Mouse (Mus musculus): Measurements from ENCODE around the gene Cenpm.

DNA sequence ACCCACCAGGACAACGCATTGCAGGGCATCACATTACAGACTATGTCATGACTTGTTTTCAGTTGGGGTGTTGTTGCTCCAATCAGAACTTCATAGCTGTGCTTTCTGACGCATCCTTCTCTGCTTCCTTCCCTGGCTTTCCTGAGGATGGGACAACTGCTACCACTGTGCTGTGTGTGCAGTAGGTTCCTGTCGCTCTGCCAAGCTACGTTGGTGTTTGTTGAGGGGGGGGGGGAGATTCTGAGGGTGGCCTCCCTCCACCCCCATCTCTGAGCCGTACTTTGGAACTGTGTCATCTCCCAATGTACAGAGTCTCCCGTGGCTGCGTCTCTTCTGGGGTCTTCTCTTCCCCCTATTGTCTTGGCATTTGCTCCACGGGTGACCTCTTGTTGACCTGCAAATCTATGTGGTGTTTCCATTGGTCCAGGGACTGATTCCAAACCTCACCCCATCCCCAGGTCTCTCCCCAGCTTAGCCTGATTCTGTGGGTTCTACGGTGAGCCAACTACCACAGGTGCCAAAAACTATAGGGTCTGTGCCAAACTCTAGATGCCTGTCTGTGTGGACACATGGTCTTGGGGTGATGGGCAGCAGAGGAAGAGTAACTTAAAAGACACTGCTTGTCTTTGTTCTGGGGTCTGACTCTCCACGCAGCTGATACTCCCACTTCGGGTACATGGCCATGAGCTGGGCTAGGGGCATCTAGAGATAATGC, 29.1 kb downstream of the Cenpm start:
- no peak for TF ChIP-seq GATA1 (IDR thresholded peaks at IDR 0.05; ENCODE audit: borderline replicate concordance, low read length)
- no peak for TF ChIP-seq FLI1 (IDR thresholded peaks at IDR 0.05; ENCODE audit: low read length)
